Mouse (Mus musculus) heart, embryonic 10.5 days (tissue): ENCODE measurements around the gene Cdk11b. TPM values are rescaled to one million over a fixed set of nuclear protein-coding genes. Genes with fewer than 3 reads are reported as not detected.

Experiments used
- DNase-seq: peaks from one replicate; pipeline ENCODE4 v3.0.0-alpha.2; 2017; ENCODE audit warnings: low spot score
- H3K27ac ChIP-seq: fragments of 300-500 bp; sonication (generic); 2 replicates; pipeline ENCODE4 v1.5.1; 2016; ENCODE audit warnings: mild to moderate bottlenecking
- H3K27me3 ChIP-seq: fragments of 300-500 bp; sonication (generic); 2 replicates; pipeline ENCODE4 v1.6.1; 2016; ENCODE audit warnings: mild to moderate bottlenecking; ENCODE audit not compliant: poor library complexity, insufficient read depth, severe bottlenecking
- H3K36me3 ChIP-seq: fragments of 300-500 bp; sonication (generic); 2 replicates; pipeline ENCODE4 v1.6.1; 2016; ENCODE audit warnings: mild to moderate bottlenecking, moderate library complexity
- H3K4me1 ChIP-seq: fragments of 300-500 bp; sonication (generic); 2 replicates; pipeline ENCODE4 v1.6.1; 2016; ENCODE audit warnings: mild to moderate bottlenecking
- H3K4me3 ChIP-seq: fragments of 300-500 bp; sonication (generic); 2 replicates; pipeline ENCODE4 v1.5.1; 2016; ENCODE audit warnings: mild to moderate bottlenecking, moderate library complexity
- H3K9me3 ChIP-seq: fragments of 300-500 bp; sonication (generic); 2 replicates; pipeline ENCODE4 v1.6.1; 2016; ENCODE audit warnings: mild to moderate bottlenecking, moderate library complexity
- WGBS: fragments of 180-500 bp; shearing (Covaris S2); methylation state at CpG from one replicate; pipeline ENCODE4 v1.1.7; 2016; 5-methylcytosine and 5-hydroxymethylcytosine counted together
- polyA plus RNA-seq: library from polyadenylated mRNA; unstranded; fragments of >200 nt; fragmentation: Nextera tagmentation; extraction: Ambion mirVana; gene quantifications from 2 replicates; pipeline ENCODE4 v1.2.1, GENCODE M21; 2016

Cdk11b gene
- polyA plus RNA-seq, 1 experiment from 2014 or later: 60.2 TPM

GRCm38 (mm10) chr4:155692421-155692820 lies 67.8 kb downstream of the Cdk11b start:
- Histone ChIP-seq H3K27ac (no peak overlapping the region), H3K4me3 (no peak overlapping the region), H3K9me3 (no peaks in the 10 kb centered on the region), H3K27me3 (peaks cover 53% of the 10 kb centered on the region), H3K36me3 (no peaks in the 10 kb centered on the region), H3K4me1 (peaks cover 27% of the 10 kb centered on the region)
- WGBS: 93% methylated on average over 3 of the region's 3 CpGs
- DNase-seq: no peak

- Histone ChIP-seq H3K4me3 (peak within 1 kb of the TSS; percentile 79), H3K27me3 (peaks cover 53% of the 10 kb centered on the region), H3K4me1 (peaks cover 27% of the 10 kb centered on the region), H3K27ac (peak within 1 kb of the TSS; percentile 86), H3K36me3 (no peaks in the 10 kb centered on the region), H3K9me3 (no peaks in the 10 kb centered on the region)
- no peak for DNase-seq
- WGBS: 2% methylated on average over 47 of the region's 47 CpGs
Observed at GRCm38 (mm10) chr4:155694111-155694481, 69.4 kb downstream of the Cdk11b start, which contains the start of gene Fndc10. TSS of gene Fndc10 (plus strand) at chr4:155694342.

GRCm38 (mm10) chr4:155694482-155695401 lies 70.1 kb downstream of the Cdk11b start:
- H3K9me3 ChIP-seq: no peaks in the 10 kb centered on the region
- peaks cover 53% of the 10 kb centered on the region for H3K27me3 ChIP-seq
- no peaks in the 10 kb centered on the region for H3K36me3 ChIP-seq
- H3K4me1 ChIP-seq: peaks cover 27% of the 10 kb centered on the region
- H3K4me3 ChIP-seq: peak overlapping the region; percentile 79
- H3K27ac ChIP-seq: peak overlapping the region; percentile 86
- DNase-seq: no peak
- 2% methylated on average over 92 of the region's 92 CpGs for WGBS

GRCm38 (mm10) chr4:155695531-155696062 lies 70.9 kb downstream of the Cdk11b start:
- WGBS: 71% methylated on average over 4 of the region's 4 CpGs
- 0 out of 2 replicates have a peak overlapping the region, but pooled peaks have one; percentile 79 for H3K4me3 ChIP-seq
- H3K27ac ChIP-seq: no peak overlapping the region
- no peak for DNase-seq
- H3K4me1 ChIP-seq: peaks cover 27% of the 10 kb centered on the region
- H3K36me3 ChIP-seq: no peaks in the 10 kb centered on the region
- no peaks in the 10 kb centered on the region for H3K9me3 ChIP-seq
- H3K27me3 ChIP-seq: peaks cover 51% of the 10 kb centered on the region

- Histone ChIP-seq H3K9me3 (no peaks in the 10 kb centered on the region), H3K27ac (no peak overlapping the region; the same call in 1 of the 2 replicates), H3K4me1 (peaks cover 27% of the 10 kb centered on the region), H3K36me3 (no peaks in the 10 kb centered on the region), H3K27me3 (peaks cover 43% of the 10 kb centered on the region), H3K4me3 (0 out of 2 replicates have a peak overlapping the region, but pooled peaks have one; percentile 2)
- WGBS: 66% methylated on average over 16 of the region's 16 CpGs
- DNase-seq: no peak
Observed at GRCm38 (mm10) chr4:155696261-155697255, 71.9 kb downstream of the Cdk11b start.

Other genes with a start within 250 kb of the Cdk11b start
- not detected in 2 replicates for gene Gabrd, start 226.7 kb upstream of the Cdk11b start, polyA plus RNA-seq
- gene Cfap74, start 215.7 kb upstream of the Cdk11b start, polyA plus RNA-seq: 1.7 and 3.3 TPM in 2 replicates
- gene Tmem52, start 155.7 kb upstream of the Cdk11b start, polyA plus RNA-seq: not detected in 2 replicates
- gene Gnb1, start 133.5 kb upstream of the Cdk11b start, polyA plus RNA-seq: 416 and 440 TPM in 2 replicates
- gene Nadk, start 62.5 kb upstream of the Cdk11b start, polyA plus RNA-seq: 70.8 and 93.3 TPM in 2 replicates
- gene Slc35e2, start 23.4 kb upstream of the Cdk11b start, polyA plus RNA-seq: 8.4 and 9.5 TPM in 2 replicates
- gene Gm10563, start 20.6 kb downstream of the Cdk11b start, polyA plus RNA-seq: not detected in 2 replicates
- 34.6 and 39.8 TPM in 2 replicates for gene Mmp23, start 28.5 kb downstream of the Cdk11b start, polyA plus RNA-seq
- gene Mib2, start 44.3 kb downstream of the Cdk11b start, polyA plus RNA-seq: 15.4 and 16.8 TPM in 2 replicates
- 0.78 and 1.7 TPM in 2 replicates for gene Fndc10, start 69.5 kb downstream of the Cdk11b start, polyA plus RNA-seq
- 146 and 152 TPM in 2 replicates for gene Ssu72, start 79.9 kb downstream of the Cdk11b start, polyA plus RNA-seq
- gene Tmem240, start 109.9 kb downstream of the Cdk11b start, polyA plus RNA-seq: 0.38 and 0.54 TPM in 2 replicates
- 133 and 147 TPM in 2 replicates for gene Atad3a, start 136.2 kb downstream of the Cdk11b start, polyA plus RNA-seq
- gene Vwa1, start 149.8 kb downstream of the Cdk11b start, polyA plus RNA-seq: 2.1 and 3.1 TPM in 2 replicates
- 2.1 and 4.7 TPM in 2 replicates for gene Tmem88b, start 161.0 kb downstream of the Cdk11b start, polyA plus RNA-seq
- gene Ankrd65, start 165.6 kb downstream of the Cdk11b start, polyA plus RNA-seq: not detected in 2 replicates
- 176 and 226 TPM in 2 replicates for gene Mrpl20, start 178.0 kb downstream of the Cdk11b start, polyA plus RNA-seq
- 131 and 150 TPM in 2 replicates for gene Ccnl2, start 187.6 kb downstream of the Cdk11b start, polyA plus RNA-seq
- 157 and 170 TPM in 2 replicates for gene Aurkaip1, start 206.4 kb downstream of the Cdk11b start, polyA plus RNA-seq
- gene Mxra8, start 214.8 kb downstream of the Cdk11b start, polyA plus RNA-seq: 39.0 and 50.5 TPM in 2 replicates
- 2.8 and 3.6 TPM in 2 replicates for gene Dvl1, start 222.5 kb downstream of the Cdk11b start, polyA plus RNA-seq
- gene Tas1r3, start 238.5 kb downstream of the Cdk11b start, polyA plus RNA-seq: 0.13 and 0.14 TPM in 2 replicates
- gene Cptp, start 244.6 kb downstream of the Cdk11b start, polyA plus RNA-seq: 14.0 and 16.2 TPM in 2 replicates
- 52.1 and 73.9 TPM in 2 replicates for gene Ints11, start 244.7 kb downstream of the Cdk11b start, polyA plus RNA-seq